Mouse (Mus musculus): ENCODE data around the gene Prep.

GRCm38 (mm10) chr10:45020291-45020690 is 46.7 kb upstream of the Prep start:
- TF ChIP-seq POLR2A (IDR thresholded peaks at IDR 0.05; ENCODE audit: borderline replicate concordance, extremely low read depth, insufficient read depth, insufficient read length, poor library complexity, severe bottlenecking) (no peak), CTCF (IDR thresholded peaks at IDR 0.05; ENCODE audit: borderline replicate concordance, extremely low read depth, insufficient read depth, insufficient read length) (no peak)
